ENCODE assay signal across 23 mouse cellular contexts in genomic region chr16:31325120-31325519, GRCm38 (mm10). TPM values are rescaled to one million over a fixed set of nuclear protein-coding genes. Genes with fewer than 3 reads are reported as not detected.
"Had no signal": no experiment of that assay in that cellular context is flagged by ENCODE, and none has a peak within 500 bp of the region (broad histone marks: within the 10 kb centered on the region; RNA-seq: fewer than 3 reads in every experiment).

No protein-coding gene starts in this region.

- H3K4me1 ChIP-seq: liver, embryonic 13.5 days; stomach, embryonic 15.5 days had no signal

- H3K27me3 ChIP-seq: liver, embryonic 13.5 days; midbrain, embryonic 13.5 days; neural tube, embryonic 13.5 days; stomach, embryonic 15.5 days had no signal

- H3K4me3 ChIP-seq: layer of hippocampus, adult 2 months; left cerebral cortex, adult 2 months; liver, embryonic 13.5 days; megakaryocyte, embryonic 14.5 days; midbrain, embryonic 10.5 days; midbrain, embryonic 13.5 days; myocyte; neural tube, embryonic 13.5 days; stomach, embryonic 15.5 days had no signal

- H3K4me2 ChIP-seq: liver, embryonic 13.5 days; midbrain, embryonic 13.5 days; neural tube, embryonic 13.5 days; stomach, embryonic 15.5 days had no signal

- ATAC-seq: midbrain, embryonic 13.5 days; midbrain, embryonic 16.5 days had no signal

- H3K9me3 ChIP-seq: liver, embryonic 13.5 days; megakaryocyte, embryonic 14.5 days; midbrain, embryonic 10.5 days; midbrain, embryonic 13.5 days; neural tube, embryonic 13.5 days; stomach, embryonic 15.5 days had no signal

- H3K36me3 ChIP-seq: liver, embryonic 13.5 days; midbrain, embryonic 10.5 days; midbrain, embryonic 13.5 days; neural tube, embryonic 13.5 days; stomach, embryonic 15.5 days had no signal

- DNase-seq: kidney, postnatal 25 days; layer of hippocampus, adult 9-11 months; layer of hippocampus, postnatal 36 days; liver, embryonic 13.5 days; lung, adult 2 months; retina, postnatal 1 day; right cerebral cortex, postnatal 25 days; spleen, adult 18-20 months; thymus, adult 2 months; thymus, postnatal 14 days; thymus, postnatal 4 days had no signal

- H3K27ac ChIP-seq: layer of hippocampus, adult 2 months; left cerebral cortex, adult 2 months; liver, embryonic 13.5 days; midbrain, embryonic 10.5 days; midbrain, embryonic 13.5 days; neural tube, embryonic 13.5 days; stomach, embryonic 15.5 days had no signal

- H3K9ac ChIP-seq: liver, embryonic 13.5 days; midbrain, embryonic 13.5 days; neural tube, embryonic 13.5 days; stomach, embryonic 15.5 days had no signal

RNA-seq across cellular contexts. Expression of gene Apod, which starts 10.5 kb away (rescaled TPM):
- total RNA-seq: liver, adult 2 months; monocyte, adult 5-6 weeks had no signal
- polyA plus RNA-seq: liver, adult 2 months; liver, embryonic 16.5 days had no signal
